Mouse (Mus musculus): ENCODE results near the gene Wbp11.

- TF ChIP-seq POLR2A (IDR thresholded peaks at IDR 0.05; ENCODE audit: borderline replicate concordance, extremely low read depth, low read depth, low read length) (no peak), CTCF (IDR thresholded peaks at IDR 0.05; ENCODE audit: insufficient read depth, low read length) (no peak)
Measured at GRCm38 (mm10) chr6:136804705-136805408, 23.2 kb downstream of the Wbp11 start.
